Mouse (Mus musculus): Measurements from ENCODE around the gene Fastkd1. TPM values are rescaled to one million over a fixed set of nuclear protein-coding genes. Genes with fewer than 3 reads are reported as not detected.

The Fastkd1 gene
- total RNA-seq (2014; rRNA removed) (22.6 and 25.0 TPM in 2 replicates), polyA plus RNA-seq (2015; fragmentation: Nextera tagmentation; extraction: Ambion mirVana) (12.6 and 13.8 TPM in 2 replicates)

GRCm38 (mm10) chr2:69712981-69713625 is at the start of gene Fastkd1:
Gene Fastkd1, minus strand, starts transcription at chr2:69713516.
- under 1% methylated on average over 39 of the region's 39 CpGs for WGBS
- H3K36me3 ChIP-seq (ENCODE audit: insufficient read depth, low read length): no peaks in the 10 kb centered on the region
- no peaks in the 10 kb centered on the region for H3K9me3 ChIP-seq (ENCODE audit: low read length)
- ATAC-seq (ENCODE audit: low FRiP score) (peak; percentile 96), DNase-seq (ENCODE audit: low spot score) (peak; percentile 96)
- peak within 1 kb of the TSS; percentile 78 for H3K4me3 ChIP-seq (ENCODE audit: low read depth, low read length)
- peak within 1 kb of the TSS; percentile 79 for H3K9ac ChIP-seq (replicated peaks; ENCODE audit: low read length, poor library complexity, severe bottlenecking)
- no peaks in the 10 kb centered on the region for H3K27me3 ChIP-seq (ENCODE audit: insufficient read depth, low read length)
- peak within 1 kb of the TSS; percentile 53 for H3K4me2 ChIP-seq (ENCODE audit: low read depth, low read length, poor library complexity, severe bottlenecking)
- TF ChIP-seq CTCF (IDR thresholded peaks at IDR 0.05): no peak
- no peaks in the 10 kb centered on the region for H3K4me1 ChIP-seq (ENCODE audit: insufficient read depth, low read length)
- H3K27ac ChIP-seq (ENCODE audit: low read depth, low read length): peak within 1 kb of the TSS; percentile 79

- no peak overlapping the region for H3K9ac ChIP-seq (replicated peaks; ENCODE audit: low read length, poor library complexity, severe bottlenecking)
- no peak for TF ChIP-seq CTCF (IDR thresholded peaks at IDR 0.05)
- no peak overlapping the region for H3K27ac ChIP-seq (ENCODE audit: low read depth, low read length)
- H3K4me1 ChIP-seq (ENCODE audit: insufficient read depth, low read length): no peaks in the 10 kb centered on the region
- H3K4me2 ChIP-seq (ENCODE audit: low read depth, low read length, poor library complexity, severe bottlenecking): no peak overlapping the region
- no peak for ATAC-seq (ENCODE audit: low FRiP score)
- H3K4me3 ChIP-seq (ENCODE audit: low read depth, low read length): no peak overlapping the region
- DNase-seq (ENCODE audit: low spot score): peak; percentile 17
- no peaks in the 10 kb centered on the region for H3K27me3 ChIP-seq (ENCODE audit: insufficient read depth, low read length)
- WGBS: 10% methylated on average over 5 of the region's 5 CpGs
- no peaks in the 10 kb centered on the region for H3K36me3 ChIP-seq (ENCODE audit: insufficient read depth, low read length)
- no peaks in the 10 kb centered on the region for H3K9me3 ChIP-seq (ENCODE audit: low read length)
Observed at GRCm38 (mm10) chr2:69760980-69761379, 47.7 kb upstream of the Fastkd1 start.

GRCm38 (mm10) chr2:69745091-69745490 is 31.8 kb upstream of the Fastkd1 start:
- H3K9me3 ChIP-seq (ENCODE audit: low read length): no peaks in the 10 kb centered on the region
- peaks cover 15% of the 10 kb centered on the region for H3K36me3 ChIP-seq (ENCODE audit: insufficient read depth, low read length)

GRCm38 (mm10) chr2:69723519-69723825 is 10.2 kb upstream of the Fastkd1 start:
- no peaks in the 10 kb centered on the region for H3K9me3 ChIP-seq (ENCODE audit: low read length)
- H3K27me3 ChIP-seq (ENCODE audit: insufficient read depth, low read length): no peaks in the 10 kb centered on the region
- no peaks in the 10 kb centered on the region for H3K36me3 ChIP-seq (ENCODE audit: insufficient read depth, low read length)
- peak; percentile 2 for DNase-seq (ENCODE audit: low spot score)
- under 1% methylated on average over 13 of the region's 13 CpGs for WGBS
- no peak for ATAC-seq (ENCODE audit: low FRiP score)
- TF ChIP-seq CTCF (IDR thresholded peaks at IDR 0.05): no peak
- peaks cover 3% of the 10 kb centered on the region; the same call in 1 of the 2 replicates for H3K4me1 ChIP-seq (ENCODE audit: insufficient read depth, low read length)
- peak overlapping the region; percentile 83; the same call in 1 of the 2 replicates for H3K27ac ChIP-seq (ENCODE audit: low read depth, low read length)
- H3K4me2 ChIP-seq (ENCODE audit: low read depth, low read length, poor library complexity, severe bottlenecking): peak overlapping the region; percentile 69
- peak overlapping the region; percentile 89 for H3K4me3 ChIP-seq (ENCODE audit: low read depth, low read length)
- peak overlapping the region; percentile 82 for H3K9ac ChIP-seq (replicated peaks; ENCODE audit: low read length, poor library complexity, severe bottlenecking)

More at GRCm38 (mm10) chr2:69745091-69745490, 31.8 kb upstream of the Fastkd1 start:
- H3K27me3 ChIP-seq (ENCODE audit: insufficient read depth, low read length): no peaks in the 10 kb centered on the region
- TF ChIP-seq CTCF (IDR thresholded peaks at IDR 0.05): peak; percentile 58
- H3K27ac ChIP-seq (ENCODE audit: low read depth, low read length): no peak overlapping the region
- DNase-seq (ENCODE audit: low spot score) (no peak), ATAC-seq (ENCODE audit: low FRiP score) (no peak)
- H3K4me3 ChIP-seq (ENCODE audit: low read depth, low read length): no peak overlapping the region
- H3K4me2 ChIP-seq (ENCODE audit: low read depth, low read length, poor library complexity, severe bottlenecking): no peak overlapping the region
- H3K4me1 ChIP-seq (ENCODE audit: insufficient read depth, low read length): no peaks in the 10 kb centered on the region
- WGBS: 80% methylated on average over 1 of the region's 1 CpGs
- no peak overlapping the region for H3K9ac ChIP-seq (replicated peaks; ENCODE audit: low read length, poor library complexity, severe bottlenecking)

- Histone ChIP-seq H3K4me1 (ENCODE audit: insufficient read depth, low read length) (peaks cover 3% of the 10 kb centered on the region; the same call in 1 of the 2 replicates), H3K4me2 (ENCODE audit: low read depth, low read length, poor library complexity, severe bottlenecking) (peak overlapping the region; percentile 69), H3K9ac (replicated peaks; ENCODE audit: low read length, poor library complexity, severe bottlenecking) (peak overlapping the region; percentile 82), H3K36me3 (ENCODE audit: insufficient read depth, low read length) (no peaks in the 10 kb centered on the region), H3K4me3 (ENCODE audit: low read depth, low read length) (peak overlapping the region; percentile 89), H3K9me3 (ENCODE audit: low read length) (no peaks in the 10 kb centered on the region), H3K27ac (ENCODE audit: low read depth, low read length) (peak overlapping the region; percentile 83), H3K27me3 (ENCODE audit: insufficient read depth, low read length) (no peaks in the 10 kb centered on the region)
- ATAC-seq (ENCODE audit: low FRiP score): peak; percentile 98
- DNase-seq (ENCODE audit: low spot score): peak; percentile 97
- no peak for TF ChIP-seq CTCF (IDR thresholded peaks at IDR 0.05)
- WGBS: under 1% methylated on average over 63 of the region's 91 CpGs
Observed at GRCm38 (mm10) chr2:69722650-69723518, 9.6 kb upstream of the Fastkd1 start.
